Comparison of ENCODE assay signal across 21 mouse cellular contexts in the genomic region with DNA sequence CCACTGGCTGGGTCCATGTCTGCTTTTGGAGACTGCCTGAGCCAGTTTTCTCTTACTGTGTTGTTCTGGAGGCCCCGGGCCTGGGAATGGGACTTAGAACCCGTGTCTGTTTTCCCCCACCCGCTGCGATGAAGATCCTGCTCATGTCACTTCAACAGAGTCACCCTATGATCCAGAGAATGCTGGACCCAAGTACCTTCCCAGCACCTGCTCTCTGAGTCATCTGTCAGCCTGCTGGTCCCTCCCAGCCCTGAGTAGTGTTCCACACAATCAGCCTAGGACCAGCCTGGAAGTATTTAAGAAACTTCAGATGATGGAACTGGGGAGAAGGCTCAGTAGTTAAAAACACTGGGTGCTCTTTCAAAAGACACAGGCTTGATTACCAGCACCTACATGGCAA. TPM values are rescaled to one million over a fixed set of nuclear protein-coding genes. Genes with fewer than 3 reads are reported as not detected.
A peak's percentile ranks its signal among the peaks of the same experiment; 100 is the strongest.
DNase-seq lines count a peak whose midpoint lies in the region; ATAC-seq and TF ChIP-seq lines count a peak whose summit lies in the region.
"Had no signal": no experiment of that assay in that cellular context is flagged by ENCODE, and none has a peak within 500 bp of the region (broad histone marks: within the 10 kb centered on the region; RNA-seq: fewer than 3 reads in every experiment).

No protein-coding gene starts in this region.

- ATAC-seq in cerebellum, adult (ENCODE audit: insufficient number of reproducible peaks, low FRiP score, low TSS enrichment), result 0 out of 2 replicates have a peak, but pooled peaks have one; percentile 27
- ATAC-seq: forebrain, embryonic 15.5 days; intestine, embryonic 15.5 days had no signal

- no peak overlapping the region for H3K4me3 ChIP-seq in gastrocnemius, adult 2 months
- H3K4me3 ChIP-seq in layer of hippocampus, adult 2 months, result no peak overlapping the region
- H3K4me3 ChIP-seq in olfactory bulb, adult 2 months (ENCODE audit: insufficient read depth, low read depth, low read length), result no peak overlapping the region
- H3K4me3 ChIP-seq: embryonic facial prominence, embryonic 12.5 days; embryonic facial prominence, embryonic 15.5 days; erythroblast, embryonic 14.5 days; forebrain, embryonic 12.5 days; forebrain, embryonic 15.5 days; heart, embryonic 12.5 days; heart, embryonic 15.5 days; intestine, embryonic 15.5 days had no signal

- WGBS in olfactory bulb, adult 2 months, result 69% methylated on average over 4 of the region's 4 CpGs

- peak overlapping the region; percentile 46 for H3K27ac ChIP-seq in gastrocnemius, adult 2 months
- H3K27ac ChIP-seq in layer of hippocampus, adult 2 months, result peak overlapping the region; percentile 87
- H3K27ac ChIP-seq in olfactory bulb, adult 2 months (ENCODE audit: insufficient read depth, low read depth, low read length), result peak overlapping the region; percentile 42; the same call in 1 of the 2 replicates
- H3K27ac ChIP-seq: embryonic facial prominence, embryonic 12.5 days; embryonic facial prominence, embryonic 15.5 days; forebrain, embryonic 12.5 days; forebrain, embryonic 15.5 days; heart, embryonic 15.5 days; hindbrain, embryonic 14.5 days; intestine, embryonic 15.5 days had no signal

- TF ChIP-seq CTCF in gastrocnemius, adult 2 months (IDR thresholded peaks at IDR 0.05), result no peak
- TF ChIP-seq CTCF in layer of hippocampus, adult 2 months (conservative IDR thresholded peaks at IDR 0.05), result no peak
- no peak for TF ChIP-seq CTCF in olfactory bulb, adult 2 months (IDR thresholded peaks at IDR 0.05; ENCODE audit: insufficient read depth, low read depth, low read length)

- intact Hi-C loops in gastrocnemius, adult 2 months (cut with DNase I), result no loop called here
- intact Hi-C loops in gastrocnemius, postnatal 36 days (cut with DNase I), result no loop called here

- DNase-seq in cerebellum, adult 18-20 months, result no peak
- no peak for DNase-seq in gastrocnemius, adult 2 months
- no peak for DNase-seq in gastrocnemius, postnatal 36 days
- no peak for DNase-seq in layer of hippocampus, adult 2 months (ENCODE audit: low spot score in 2 of 2)
- DNase-seq in layer of hippocampus, postnatal 25 days (ENCODE audit: extremely low spot score in 1 of 2, low spot score in 1 of 2), result no peak
- no peak for DNase-seq in T-cell, adult 2 months (ENCODE audit: low spot score)
- DNase-seq: adrenal gland, postnatal 10 days; adrenal gland, postnatal 36 days; kidney, adult 11 months had no signal

- no peak for TF ChIP-seq POLR2A in olfactory bulb, adult 2 months (IDR thresholded peaks at IDR 0.05; ENCODE audit: insufficient read depth, low read depth, low read length)

- peaks cover 44% of the 10 kb centered on the region for H3K4me1 ChIP-seq in olfactory bulb, adult 2 months (ENCODE audit: control insufficient read depth, insufficient read depth, low read length)
- H3K4me1 ChIP-seq: forebrain, embryonic 15.5 days had no signal

RNA-seq across cellular contexts. Expression of a gene that starts 9.8 kb away (rescaled TPM):
- total RNA-seq in gastrocnemius, adult 2 months (2021), result under 1 TPM; 0.61 to 0.78 TPM
- total RNA-seq in gastrocnemius, postnatal 36 days (2021), result under 1 TPM; 0.64 to 0.96 TPM
- total RNA-seq in layer of hippocampus, adult 2 months (2021), result 100 to 1,000 TPM; 109 to 115 TPM
- 100 to 1,000 TPM; 111 to 113 TPM for total RNA-seq in layer of hippocampus, postnatal 25 days (2021)
- polyA plus RNA-seq in olfactory bulb, adult 2 months (2012; ENCODE audit: insufficient read depth, insufficient read length, low replicate concordance, missing spikeins), result 65.1 TPM in 1 of 2 replicates, not detected in the other
- total RNA-seq: common myeloid progenitor, adult 5-6 weeks had no signal
- polyA plus RNA-seq: erythroblast, embryonic 14.5 days had no signal

RNA-seq across cellular contexts. Expression of a gene that starts 30.8 kb away (rescaled TPM):
- 10 to 100 TPM; 13.0 to 16.1 TPM for total RNA-seq in gastrocnemius, adult 2 months (2021)
- total RNA-seq in gastrocnemius, postnatal 36 days (2021), result 10 to 100 TPM; 11.9 to 16.4 TPM
- total RNA-seq in layer of hippocampus, adult 2 months (2021), result 10 to 100 TPM; 28.2 to 30.2 TPM
- 10 to 100 TPM; 25.1 to 33.8 TPM for total RNA-seq in layer of hippocampus, postnatal 25 days (2021)
- not detected in 2 replicates for polyA plus RNA-seq in olfactory bulb, adult 2 months (2012; ENCODE audit: insufficient read depth, insufficient read length, low replicate concordance, missing spikeins)

Comparison
In these comparisons a context has a peak if more than half of its experiments do, and no peak if none do; other contexts are left out.
1. RNA of a gene that starts 9.8 kb away (total RNA-seq): 109 to 115 TPM in layer of hippocampus, adult 2 months and 111 to 113 TPM in layer of hippocampus, postnatal 25 days; 0.64 to 0.96 TPM in gastrocnemius, postnatal 36 days and 0.61 to 0.78 TPM in gastrocnemius, adult 2 months; every median in the first group is over 10 times any median in the second.
2. Peak in every context shown above with its lines, with median percentiles within 50 percentile points of each other: H3K27ac ChIP-seq.